Mouse (Mus musculus) mouse trophoblast stem cell (cell line): ENCODE measurements around the gene Olfr776.
"Not testable (repeated sequence)": the region's sequence is repeated elsewhere in the genome, so short reads cannot be mapped to it uniquely, and the experiment has no call there.

Source experiments
- in situ Hi-C, 2 experiments: fragments of 300-500 bp; cut with MseI, MboI; formaldehyde crosslinking; loops; 2 replicates in 1 of 2; 3 replicates in 1 of 2; pipeline ENCODE4 v1.15.1; 2025

Gene Olfr776

DNA sequence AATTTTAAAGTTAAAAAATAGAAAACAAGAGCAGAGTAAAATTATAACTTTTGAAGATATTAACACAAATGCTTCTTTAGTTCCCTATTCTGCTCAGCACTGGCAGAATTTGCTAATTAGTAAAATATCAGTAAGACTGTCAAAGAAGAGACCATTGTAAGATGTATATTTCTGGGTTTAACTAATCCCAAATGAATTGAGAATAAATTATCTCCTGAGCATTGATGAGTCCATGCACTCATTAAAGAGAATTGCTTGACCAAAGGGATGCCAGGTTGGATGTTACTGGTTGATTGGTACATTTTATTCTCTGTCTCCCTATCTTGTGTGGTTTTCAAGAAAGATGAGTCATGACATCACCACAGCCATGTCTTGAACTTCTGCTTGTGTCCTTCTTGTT lies at the start of gene Olfr776:
TSS of gene Olfr776 (plus strand) at position 301 of the 400 bp plus-strand sequence.
- in situ Hi-C loops, result no loop called here

DNA sequence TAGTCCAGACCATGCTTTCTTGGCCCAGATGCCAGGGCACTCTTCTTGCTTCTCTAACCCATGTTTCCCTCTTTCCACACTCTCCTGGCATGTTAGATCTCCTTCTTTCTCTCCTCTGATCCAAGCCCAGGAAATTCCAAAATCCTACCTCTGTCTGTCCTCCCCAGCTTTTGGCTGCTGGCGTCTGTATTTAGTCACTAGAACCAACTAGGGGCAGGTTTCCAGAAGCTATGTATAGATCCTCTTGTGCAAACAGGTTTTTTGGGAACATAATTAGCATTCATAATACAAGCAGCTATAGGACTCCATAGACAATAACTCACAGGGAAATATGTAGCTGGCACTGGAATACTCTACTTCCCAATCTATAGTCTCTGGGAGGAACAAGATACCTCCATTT lies 28.2 kb upstream of the Olfr776 start:
- in situ Hi-C loops, result no loop called here

DNA sequence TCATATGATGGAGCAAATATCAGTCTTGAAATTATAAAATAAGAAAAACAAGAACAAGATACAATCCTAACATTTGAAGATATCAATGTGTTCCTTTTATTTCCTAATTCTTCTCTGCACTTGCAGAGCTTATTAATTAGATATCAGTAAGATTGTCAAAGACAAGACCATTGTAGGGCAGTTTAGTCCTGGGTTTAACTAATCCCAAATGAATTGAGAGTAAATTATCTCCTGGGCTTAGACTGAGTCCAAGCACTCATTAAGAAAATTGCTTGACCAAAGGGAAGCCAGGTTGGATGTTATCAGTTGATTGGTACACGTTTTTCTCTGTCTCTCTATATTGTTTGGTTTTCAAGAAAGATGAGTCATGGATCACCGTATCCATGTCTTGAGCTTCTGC lies 23.0 kb upstream of the Olfr776 start, which contains the start of gene Olfr774:
TSS of gene Olfr774 (plus strand) at position 301 of the 400 bp plus-strand sequence.
- in situ Hi-C loops, result no loop called here

DNA sequence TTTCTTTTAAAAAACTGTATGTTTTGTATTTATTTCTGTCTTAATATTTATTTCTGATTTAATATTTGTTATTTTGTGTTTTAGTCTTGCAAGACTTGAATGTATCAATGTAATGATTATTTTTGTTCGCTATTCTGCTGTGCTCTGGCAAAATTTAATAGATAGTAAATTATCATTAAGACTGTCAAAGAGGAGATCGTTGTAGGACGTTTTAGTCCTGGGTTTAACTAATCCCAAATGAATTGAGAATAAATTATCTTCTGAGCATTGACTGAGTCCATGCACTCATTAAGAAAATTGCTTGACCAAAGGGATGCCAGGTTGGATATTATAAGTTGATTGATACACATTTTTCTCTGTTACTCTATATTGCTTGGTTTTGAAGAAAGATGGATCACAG lies 10.8 kb upstream of the Olfr776 start, which contains the start of gene Olfr775:
TSS of gene Olfr775 (plus strand) at position 301 of the 400 bp plus-strand sequence.
- in situ Hi-C loops, result no loop called here

DNA sequence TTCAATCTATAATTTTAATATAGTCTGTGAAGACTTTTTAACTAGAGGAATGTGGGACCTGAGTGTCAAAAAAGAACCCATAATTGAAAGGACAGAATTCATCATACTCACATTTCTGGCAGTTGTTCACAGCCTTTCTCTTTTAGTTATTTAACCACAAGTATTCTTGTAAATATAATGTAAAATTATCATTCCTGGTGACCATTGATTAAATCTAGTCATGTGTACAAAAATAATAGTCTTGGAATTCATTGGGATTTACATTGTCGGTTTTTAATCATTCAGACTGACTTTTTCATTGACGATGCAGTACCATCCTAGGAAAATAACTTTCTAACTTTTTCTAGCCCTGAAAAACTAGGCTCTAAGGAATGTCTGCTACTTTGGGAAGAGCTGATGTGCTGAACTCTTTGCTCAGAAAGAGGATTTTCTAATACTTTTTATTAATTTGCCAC lies 12.2 kb downstream of the Olfr776 start, which contains the start of gene Olfr777:
TSS of gene Olfr777 (minus strand) at position 405 of the 455 bp plus-strand sequence.
- in situ Hi-C loops, result no loop called here

DNA sequence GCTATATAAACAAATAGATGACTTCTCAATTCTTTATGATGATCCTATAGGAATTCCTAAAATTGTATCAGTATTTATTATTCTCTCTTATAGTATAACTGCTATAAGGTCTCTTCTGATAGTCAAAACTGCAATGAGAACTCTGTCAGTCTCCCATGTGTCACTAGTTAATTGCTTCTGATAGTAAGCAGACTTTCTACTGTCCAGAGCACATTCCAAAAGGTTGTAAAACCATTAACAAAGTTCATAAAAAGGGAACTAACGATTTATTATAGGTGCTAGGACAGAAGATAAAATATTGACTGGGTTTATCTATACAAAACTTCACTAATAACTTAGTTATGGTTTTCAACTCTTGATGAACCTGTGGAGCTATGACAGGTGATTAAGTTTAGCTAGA lies 54.0 kb downstream of the Olfr776 start:
- in situ Hi-C loops, result not testable (repeated sequence)

DNA sequence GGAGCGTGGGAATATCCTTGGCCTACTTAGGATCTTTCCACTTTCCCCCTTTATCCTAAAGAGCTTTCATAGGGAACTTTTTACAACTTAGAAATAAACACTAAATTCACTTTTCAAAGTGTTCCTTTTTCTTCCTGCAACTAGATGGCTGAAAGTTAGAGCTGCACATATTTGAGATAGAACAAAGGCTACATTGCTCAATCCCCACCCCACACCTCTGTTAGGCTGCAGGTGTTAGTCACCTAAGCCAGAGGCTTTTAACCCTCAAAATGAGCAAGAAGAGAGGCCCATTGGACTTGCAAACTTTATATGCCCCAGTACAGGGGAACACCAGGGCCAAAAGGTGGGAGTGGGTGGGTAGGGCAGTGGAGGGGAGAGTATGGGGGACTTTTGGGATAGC lies 54.6 kb downstream of the Olfr776 start:
- in situ Hi-C loops, result not testable (repeated sequence)
